Mouse (Mus musculus): ENCODE measurements at regions not wholly inside any gene's neighbourhood (a gene's known extent, or its start where the extent isn't known, plus 50 kb on each side); places are given as distances from the start of the nearest gene placed in this dataset.

- TF ChIP-seq CTCF (IDR thresholded peaks at IDR 0.05; ENCODE audit: insufficient read depth, low read length) (no peak), POLR2A (IDR thresholded peaks at IDR 0.05; ENCODE audit: borderline replicate concordance, extremely low read depth, low read depth, low read length) (no peak)
Observed at GRCm38 (mm10) chr3:134331499-134332153, 95.3 kb downstream of the Cxxc4 start.

Data from lung, adult 2 months (tissue).